Mouse (Mus musculus): ENCODE measurements around the gene B4galt2.

DNA sequence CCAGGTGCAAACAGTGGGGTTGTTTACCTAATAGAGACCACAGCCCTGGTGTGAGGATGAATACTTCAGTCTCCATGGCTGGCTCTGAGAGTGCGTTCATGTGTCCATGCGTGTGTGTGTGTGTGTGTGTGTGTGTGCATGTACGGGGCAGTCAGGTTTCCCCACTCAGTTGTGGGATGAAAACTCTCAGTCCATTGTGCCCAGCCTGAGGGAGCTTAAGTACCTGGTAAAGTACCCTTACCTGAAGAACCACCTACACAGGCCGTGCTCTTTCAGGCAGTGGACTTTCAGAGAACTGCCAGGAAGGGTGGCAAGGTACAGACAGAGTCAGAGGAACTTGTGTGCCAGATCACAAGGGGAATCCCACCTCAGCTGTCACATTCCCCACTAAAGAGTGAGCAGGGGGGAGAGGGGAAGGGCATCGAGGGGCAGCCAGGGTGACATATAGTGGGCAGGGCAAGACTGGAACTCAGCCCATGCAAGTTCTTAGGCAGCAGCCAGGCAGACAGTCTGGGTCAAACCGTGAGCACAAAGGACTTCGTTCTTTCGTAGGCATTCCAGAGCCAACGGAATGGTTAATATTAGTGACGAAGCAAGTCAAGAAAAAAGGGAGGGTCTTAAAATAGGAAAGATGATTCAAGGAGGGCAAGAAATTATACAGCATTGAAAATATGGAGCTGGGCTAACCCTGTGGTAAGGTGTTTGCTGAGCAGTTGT is 31.0 kb downstream of the B4galt2 start:
- TF ChIP-seq BHLHE40 (IDR thresholded peaks at IDR 0.05; ENCODE audit: borderline replicate concordance, low read depth, low read length) (no peak), POLR2A (IDR thresholded peaks at IDR 0.05; ENCODE audit: control insufficient read depth in 1 of 2, insufficient read depth in 1 of 2, low read depth in 1 of 2, low read length in 2 of 2, poor library complexity in 1 of 2) (no peak), HCFC1 (IDR thresholded peaks at IDR 0.05; ENCODE audit: low read depth, low read length) (no peak), CTCF (IDR thresholded peaks at IDR 0.05 in 2 of 3, conservative IDR thresholded peaks at IDR 0.05 in 1 of 3; ENCODE audit: control insufficient read depth in 1 of 3, insufficient read depth in 1 of 3, low read depth in 2 of 3, low read length in 3 of 3, poor library complexity in 1 of 3, severe bottlenecking in 1 of 3) (no peak), MYC (IDR thresholded peaks at IDR 0.05; ENCODE audit: low read depth, low read length) (no peak), TCF12 (IDR thresholded peaks at IDR 0.05; ENCODE audit: low read depth, low read length) (no peak), MYB (IDR thresholded peaks at IDR 0.05; ENCODE audit: low read depth, low read length) (no peak), GATA1 (IDR thresholded peaks at IDR 0.05; ENCODE audit: low read depth, low read length) (no peak), KAT2A (conservative IDR thresholded peaks at IDR 0.05; ENCODE audit: low read depth, low read length) (no peak), POLR2AphosphoS5 (IDR thresholded peaks at IDR 0.05; ENCODE audit: borderline replicate concordance, low read depth, low read length) (no peak), MXI1 (IDR thresholded peaks at IDR 0.05; ENCODE audit: low read depth, low read length) (no peak)
